Mouse (Mus musculus) heart, adult 9 months (tissue): ENCODE measurements around the gene Spata9.

Experiments
- DNase-seq, 2 experiments: peaks; one replicate each; pipeline ENCODE4 v3.0.0; 2022; ENCODE audit warnings: low spot score in 2 of 2

The Spata9 gene

DNA sequence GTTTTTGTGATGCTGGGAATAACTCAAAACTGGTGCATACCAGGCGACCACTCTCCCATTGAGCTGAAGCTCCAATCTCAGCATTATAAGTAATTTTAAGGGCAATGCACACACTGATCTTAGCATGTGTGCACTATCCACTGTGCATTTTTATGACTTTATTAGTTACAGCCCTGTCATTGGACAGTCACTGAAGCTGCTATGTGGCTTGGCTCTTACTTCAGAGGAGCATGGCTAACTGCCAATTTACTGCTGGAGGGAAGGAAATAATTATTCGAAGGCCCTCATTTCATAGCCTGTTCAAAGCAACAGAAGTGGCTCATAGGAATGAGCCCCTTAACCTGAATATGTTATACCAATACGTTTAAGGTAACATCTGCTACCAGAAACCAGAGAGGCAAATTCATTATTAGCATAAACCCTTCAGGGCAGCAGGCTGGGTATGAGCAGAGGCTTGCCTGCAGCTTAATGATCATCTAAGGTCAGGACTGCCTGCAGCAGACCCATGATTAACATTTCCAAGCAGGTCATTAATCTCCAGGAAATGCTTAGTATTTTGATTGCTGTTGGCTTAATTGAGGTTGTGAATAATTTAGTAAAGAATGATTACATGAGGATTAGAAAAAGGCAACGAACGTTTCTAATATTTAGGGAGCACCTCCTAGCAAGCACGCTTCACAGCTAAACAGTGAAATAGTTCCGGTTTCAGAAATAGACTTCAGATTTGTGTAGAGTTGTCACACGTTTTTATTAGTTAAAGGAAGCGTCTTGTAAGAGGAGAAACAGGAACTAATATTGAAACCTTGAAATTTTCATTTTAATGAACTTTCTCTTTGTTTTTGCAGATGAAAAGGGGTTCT lies 25.4 kb downstream of the Spata9 start:
- peak; percentile 7 to 14 for DNase-seq

DNA sequence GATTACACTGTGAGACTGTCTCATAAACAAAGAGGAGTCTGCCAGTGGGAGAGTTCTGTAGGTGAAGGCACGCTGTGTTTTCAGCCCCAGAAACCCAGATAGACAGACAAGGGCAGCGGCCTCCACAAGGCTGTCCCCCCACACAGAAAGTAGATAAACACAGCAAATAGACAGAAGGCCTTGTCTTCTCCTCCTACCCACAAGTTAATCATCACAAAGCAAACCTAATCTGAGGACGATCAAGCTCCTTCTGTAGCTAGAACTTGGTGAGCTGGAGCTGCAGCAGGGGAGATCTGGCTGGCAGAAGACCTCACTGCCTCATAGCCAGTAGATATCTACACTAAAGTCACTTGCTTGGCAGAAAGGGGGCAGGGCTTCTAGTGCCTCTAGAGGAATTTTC lies 36.3 kb downstream of the Spata9 start:
- no peak for DNase-seq

DNA sequence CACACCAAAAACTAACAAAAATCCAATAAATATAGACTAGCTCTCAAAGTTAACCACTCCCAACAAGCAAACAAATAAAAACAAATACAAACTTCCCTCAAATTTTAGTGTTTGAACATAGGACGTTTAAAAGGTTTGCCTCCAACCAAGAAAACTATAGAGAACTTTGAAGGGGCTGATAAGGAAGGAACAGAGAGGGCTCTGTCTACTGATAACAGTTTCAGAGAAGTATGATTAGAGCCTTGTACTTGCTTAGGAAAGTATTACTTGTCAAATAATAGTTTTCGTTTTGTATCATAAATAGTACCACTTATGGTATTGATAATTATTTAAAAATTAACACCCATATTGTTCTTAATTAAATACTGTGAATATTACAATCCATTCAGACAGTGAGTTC lies 47.6 kb downstream of the Spata9 start:
- DNase-seq: no peak

GRCm38 (mm10) chr13:76017465-76017864 lies 50.5 kb downstream of the Spata9 start:
- DNase-seq: peak in 1 of 2 experiments; percentile 6

DNA sequence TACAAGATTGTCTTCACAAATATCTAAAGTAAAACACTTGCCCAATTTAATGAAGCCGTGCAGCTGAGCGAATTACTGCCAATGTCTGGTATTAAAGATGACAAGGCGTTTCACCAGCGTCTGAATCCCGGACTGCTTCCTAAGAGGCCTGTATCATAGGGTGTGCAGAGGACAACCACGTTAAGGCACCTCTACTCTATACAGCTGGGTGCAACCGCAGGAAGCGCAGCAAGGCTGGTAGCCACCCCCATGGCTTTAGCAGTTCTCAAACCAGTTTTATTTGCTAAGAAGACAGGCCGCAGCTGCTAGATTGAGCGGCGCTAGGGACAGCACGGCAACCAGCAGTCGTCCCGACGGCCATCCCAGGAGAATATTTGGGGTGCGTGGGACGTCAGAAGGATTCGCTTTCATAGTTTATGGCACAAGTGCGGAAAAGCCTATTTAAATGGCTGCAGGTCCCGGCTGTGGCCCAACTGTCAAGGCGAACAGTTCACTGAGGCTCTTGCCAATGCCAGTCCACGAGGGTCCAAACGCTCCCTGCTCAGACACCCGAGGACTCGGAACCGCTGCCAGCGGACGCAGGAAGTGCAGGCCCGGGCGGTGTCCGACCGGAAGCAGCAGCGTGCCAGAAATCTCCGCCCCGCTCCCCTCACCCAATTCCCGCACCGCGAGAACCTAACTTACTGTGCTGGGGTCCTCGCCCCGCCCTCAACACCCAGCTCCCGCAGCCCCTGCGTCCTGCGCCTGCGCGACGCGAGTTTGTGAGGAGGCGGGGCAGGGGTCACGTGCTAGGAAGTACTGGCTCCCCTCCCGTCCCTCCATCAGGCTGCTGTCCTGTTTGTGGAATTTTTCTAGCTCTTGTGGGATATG lies 51.3 kb downstream of the Spata9 start, which contains the start of gene Rfesd:
Gene Rfesd, minus strand, starts transcription at position 746 of the 870 bp plus-strand sequence.
- peak; percentile 98 to 99 for DNase-seq

- DNase-seq: peak in 1 of 2 experiments; percentile 8
Observed at GRCm38 (mm10) chr13:76018844-76019400, 52.0 kb downstream of the Spata9 start.

GRCm38 (mm10) chr13:76021782-76022181 lies 54.8 kb downstream of the Spata9 start:
- DNase-seq: no peak

- DNase-seq: peak; percentile 47 to 53
Observed at GRCm38 (mm10) chr13:76024588-76024987, 57.6 kb downstream of the Spata9 start.

- DNase-seq: no peak
Observed at GRCm38 (mm10) chr13:76042455-76042854, 75.5 kb downstream of the Spata9 start.

GRCm38 (mm10) chr13:76044971-76045370 lies 78.0 kb downstream of the Spata9 start:
- no peak for DNase-seq
